Mouse (Mus musculus) telencephalon, adult 2 months (tissue): ENCODE results near the gene Tomm7.
"Not testable (repeated sequence)": the region's sequence is repeated elsewhere in the genome, so short reads cannot be mapped to it uniquely, and the experiment has no call there.

Experiments used
- DNase-seq: peaks from one replicate; pipeline ENCODE4 v3.0.0-alpha.2; 2011; ENCODE audit warnings: low read depth, low spot score

Tomm7 gene

DNA sequence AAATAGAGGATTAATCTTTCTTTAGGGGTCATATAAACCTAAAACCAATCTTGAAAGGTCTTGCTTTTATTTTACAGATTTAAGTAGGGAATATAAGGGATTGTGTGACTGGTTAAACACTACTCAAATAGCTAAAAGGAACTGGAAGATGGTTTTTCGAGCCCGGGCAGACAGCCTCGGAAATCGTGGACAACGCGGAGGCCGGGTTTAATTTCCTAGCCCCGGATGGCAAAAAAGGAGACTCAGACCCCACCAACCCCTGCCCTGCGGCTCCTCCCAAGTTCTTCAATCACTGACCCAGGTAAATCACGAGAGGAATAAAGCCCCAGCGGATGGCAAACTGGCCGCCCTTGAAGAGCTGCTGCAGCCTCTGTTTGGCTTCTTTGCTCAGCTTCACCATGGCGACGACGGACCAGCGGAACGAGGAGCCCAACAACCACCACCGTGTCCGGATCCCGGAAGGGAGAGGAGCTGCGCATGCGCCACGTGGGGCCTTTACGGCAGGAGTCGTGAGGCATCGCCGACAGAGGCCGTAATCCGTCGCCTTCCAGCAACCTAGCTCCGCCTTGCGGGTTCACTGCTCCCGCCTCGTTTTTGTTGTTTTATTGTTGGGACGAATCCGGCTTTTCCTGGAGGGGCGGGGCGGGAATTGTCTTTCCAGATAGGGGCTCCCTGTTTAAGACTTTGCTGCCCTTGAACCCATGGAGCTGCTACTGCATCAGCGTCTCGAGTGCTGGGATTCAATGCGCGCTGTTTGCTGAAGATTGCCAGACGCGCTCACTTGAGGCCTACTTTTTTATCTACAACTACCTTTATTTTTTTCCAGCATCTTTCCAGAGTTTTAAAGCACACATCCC, at the start of gene Tomm7:
TSS of gene Tomm7 (minus strand) at position 488 of the 857 bp plus-strand sequence.
- DNase-seq, result peak; percentile 95

DNA sequence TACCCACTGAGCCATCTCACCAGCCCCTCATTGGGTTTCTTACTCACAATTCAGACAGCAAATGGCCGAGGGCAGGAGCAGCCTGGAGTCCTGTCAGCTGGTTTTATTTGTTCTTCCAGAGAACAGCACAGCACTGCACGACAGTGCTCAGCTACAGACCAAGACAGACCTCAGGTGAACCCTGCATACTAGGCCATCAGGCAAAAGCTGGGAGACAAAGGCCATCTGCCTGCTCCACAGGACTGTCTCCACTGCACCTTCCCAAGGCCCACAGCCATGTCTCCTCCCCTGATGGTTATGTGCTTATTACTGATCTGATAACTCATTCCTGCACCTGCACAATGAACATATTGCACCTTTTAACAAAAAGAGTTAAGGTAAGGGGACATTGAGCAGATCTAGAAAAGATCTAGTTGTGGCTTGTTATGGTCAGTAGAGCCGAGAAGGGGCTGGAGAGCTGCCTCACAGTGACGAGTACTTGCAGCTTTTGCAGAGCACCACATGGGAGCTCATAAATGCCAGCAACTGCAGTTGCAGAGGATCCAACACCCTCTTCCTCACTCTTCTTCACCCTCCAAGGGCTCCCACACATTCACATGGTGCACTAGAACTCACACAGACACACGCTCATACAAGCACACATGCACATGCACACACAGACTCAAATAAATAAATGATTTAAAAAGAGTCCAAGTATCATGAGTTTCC, 49.3 kb upstream of the Tomm7 start:
- DNase-seq, result no peak

GRCm38 (mm10) chr5:23890734-23891133, 46.8 kb upstream of the Tomm7 start:
- DNase-seq, result peak; percentile 50

DNA sequence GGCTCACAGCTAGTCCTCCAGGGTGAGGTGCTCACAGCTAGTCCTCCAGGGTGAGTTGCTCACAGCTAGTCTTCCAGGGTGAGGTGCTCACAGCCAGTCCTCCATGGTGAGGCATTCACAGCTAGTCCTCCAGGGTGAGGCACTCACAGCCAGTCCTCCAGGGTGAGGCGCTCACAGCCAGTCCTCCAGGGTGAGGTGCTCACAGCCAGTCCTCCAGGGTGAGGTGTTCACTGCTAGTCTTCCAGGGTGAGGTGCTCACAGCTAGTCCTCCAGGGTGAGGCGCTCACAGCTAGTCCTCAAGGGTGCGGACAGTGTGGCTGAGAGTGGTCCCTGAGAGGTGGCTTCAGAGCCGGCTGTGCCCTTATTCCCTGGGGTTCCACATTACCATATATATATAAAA, 45.5 kb upstream of the Tomm7 start:
- DNase-seq, result no peak

GRCm38 (mm10) chr5:23887111-23887510, 43.1 kb upstream of the Tomm7 start:
- no peak for DNase-seq

GRCm38 (mm10) chr5:23874457-23874856, 30.5 kb upstream of the Tomm7 start:
- no peak for DNase-seq

GRCm38 (mm10) chr5:23872586-23872985, 28.6 kb upstream of the Tomm7 start:
- DNase-seq, result no peak

DNA sequence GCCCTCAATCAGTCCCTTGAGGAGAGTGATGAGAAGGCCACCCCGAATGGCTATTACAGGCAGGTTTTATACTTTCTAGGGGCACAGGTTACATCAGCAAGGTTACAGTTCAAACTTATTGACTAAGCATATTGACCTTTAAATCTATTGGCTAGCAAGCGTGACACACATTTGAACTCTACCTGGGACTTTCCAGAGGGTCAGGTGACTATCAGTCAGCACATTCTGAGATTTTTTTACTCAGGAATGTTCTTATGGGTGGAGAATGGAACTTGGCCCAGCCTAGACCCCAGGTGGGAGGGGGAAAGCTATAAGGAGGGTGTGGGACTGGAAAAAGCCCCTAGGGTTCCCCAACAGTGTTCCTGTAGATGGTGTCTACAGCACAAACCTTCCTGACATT, 27.4 kb upstream of the Tomm7 start:
- DNase-seq, result not testable (repeated sequence)

DNA sequence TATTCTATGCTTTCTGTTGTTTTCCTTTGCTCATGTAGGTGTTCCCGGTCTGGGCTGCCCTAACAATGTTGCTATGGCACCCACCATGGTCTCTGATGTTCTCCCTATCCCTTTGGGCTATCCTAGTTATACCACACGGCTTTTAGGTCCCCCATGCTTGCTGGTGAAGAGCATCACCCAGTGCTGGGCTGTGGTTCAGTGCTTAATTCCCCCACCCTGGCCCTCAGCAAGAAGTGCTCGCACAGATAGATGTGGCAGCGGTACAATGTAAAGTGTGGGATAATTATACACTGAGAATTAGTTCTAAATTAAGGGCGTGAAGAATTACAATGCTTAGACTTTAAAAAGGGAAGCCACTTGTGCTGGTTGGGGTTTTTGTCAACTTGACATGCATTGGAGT, 22.0 kb upstream of the Tomm7 start:
- DNase-seq, result no peak

- no peak for DNase-seq
Measured at GRCm38 (mm10) chr5:23864054-23864965, 20.3 kb upstream of the Tomm7 start.

DNA sequence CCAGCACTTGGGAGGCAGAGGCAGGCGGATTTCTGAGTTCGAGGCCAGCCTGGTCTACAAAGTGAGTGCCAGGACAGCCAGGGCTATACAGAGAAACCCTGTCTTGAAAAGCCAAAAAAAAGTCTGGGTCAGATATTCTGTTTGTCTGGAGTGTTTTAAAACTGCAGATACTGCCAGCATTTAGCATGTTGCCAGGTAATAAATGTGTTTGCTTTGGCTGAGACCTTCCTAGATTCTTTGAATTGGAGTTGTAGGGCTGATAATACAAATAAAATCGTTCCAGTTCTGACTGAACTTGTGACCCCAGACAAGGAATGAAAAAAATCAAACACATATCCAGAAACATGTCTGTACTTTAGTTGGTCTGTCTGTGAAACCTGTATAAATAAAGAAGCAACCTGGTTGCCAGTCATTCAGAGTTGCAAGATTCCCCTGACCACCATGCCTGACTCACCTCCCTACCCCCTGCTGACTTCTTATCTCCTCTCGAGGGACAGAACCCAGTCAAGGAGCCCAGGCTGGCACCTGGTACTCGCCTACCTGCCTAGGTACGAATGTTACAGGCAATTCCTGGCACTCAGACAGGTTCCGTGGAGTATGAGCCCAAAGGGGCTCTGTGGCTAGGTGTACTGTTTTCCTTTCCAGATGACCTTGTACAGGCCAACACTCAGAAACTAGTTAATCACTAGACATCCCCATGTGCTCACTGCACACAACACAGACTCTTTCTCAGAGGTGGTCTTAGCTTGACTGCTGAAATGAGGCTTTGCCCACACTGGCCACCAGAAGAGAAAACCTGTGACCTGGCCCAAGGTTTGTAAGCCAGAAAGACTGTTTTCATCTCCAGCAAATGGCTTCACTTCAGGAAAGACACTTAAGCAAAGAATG, 19.4 kb upstream of the Tomm7 start:
- no peak for DNase-seq

GRCm38 (mm10) chr5:23862291-23862690, 18.3 kb upstream of the Tomm7 start:
- no peak for DNase-seq

DNA sequence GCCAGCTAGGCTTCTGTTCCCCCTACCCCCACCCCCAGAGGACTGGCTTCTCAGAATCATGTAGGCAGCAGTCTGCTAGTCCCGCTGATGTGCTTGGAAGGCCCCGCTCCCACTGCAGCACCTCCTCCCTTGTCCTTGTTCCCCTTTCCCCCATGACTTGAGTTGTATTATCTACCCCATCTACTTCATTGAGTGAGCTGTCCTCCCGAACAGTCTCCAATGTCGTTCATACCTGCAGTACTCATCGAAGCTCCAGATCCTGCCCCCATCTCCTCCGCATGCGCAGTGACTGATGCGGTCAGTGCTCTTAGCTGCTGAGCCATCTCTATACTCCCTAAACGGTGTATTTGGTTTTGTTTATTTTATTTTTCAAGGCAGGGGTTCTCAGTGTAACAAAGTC, 17.8 kb upstream of the Tomm7 start:
- no peak for DNase-seq

DNA sequence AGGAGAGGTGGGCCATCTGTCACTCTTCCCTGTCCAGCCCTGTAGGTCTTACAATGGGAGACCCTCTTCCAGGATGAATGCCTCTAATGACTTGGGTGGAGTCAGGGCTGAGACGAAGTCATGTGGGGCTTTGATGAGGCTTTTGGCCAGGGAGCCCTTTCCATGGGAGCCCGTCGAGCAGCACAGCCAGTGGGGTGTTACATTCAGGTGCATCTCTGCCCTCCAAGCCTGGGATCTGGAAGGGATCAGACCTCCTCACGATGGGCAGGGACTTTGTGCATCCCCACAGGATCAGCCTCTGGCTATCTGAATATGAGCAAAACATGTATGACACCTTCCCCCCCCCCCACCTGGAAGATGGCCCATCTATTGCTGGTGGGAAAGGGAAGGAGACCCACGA, 15.9 kb upstream of the Tomm7 start:
- DNase-seq, result no peak

DNA sequence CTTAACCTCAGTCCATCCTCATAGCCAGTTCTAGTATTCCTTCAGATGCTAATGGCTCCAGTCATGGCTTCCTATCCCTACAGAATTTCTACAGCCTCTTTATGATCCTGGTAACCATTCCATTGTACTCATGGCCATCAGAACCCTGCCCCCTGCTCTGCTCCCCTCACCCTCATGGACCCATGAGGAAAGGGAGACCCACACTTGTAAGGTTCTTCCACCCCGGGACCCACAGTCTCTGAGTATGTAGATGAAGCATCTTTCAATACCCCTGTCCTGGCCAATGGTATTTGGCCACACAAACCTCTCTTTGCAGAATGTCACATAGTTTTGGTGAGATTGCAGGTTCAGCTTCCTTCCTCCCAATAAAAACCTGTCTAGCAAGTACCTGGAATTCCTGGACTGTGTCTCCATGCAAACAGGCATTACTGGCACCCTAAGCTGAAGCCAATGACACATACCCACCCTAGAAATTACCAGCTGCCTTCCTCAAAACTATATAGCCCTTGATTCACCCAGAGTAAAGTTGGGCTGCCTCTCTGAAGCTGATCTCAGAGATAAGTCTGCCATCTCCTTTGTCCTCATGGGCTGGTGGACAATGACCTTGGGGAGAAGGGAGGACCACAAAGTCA, 15.2 kb upstream of the Tomm7 start:
- no peak for DNase-seq

DNA sequence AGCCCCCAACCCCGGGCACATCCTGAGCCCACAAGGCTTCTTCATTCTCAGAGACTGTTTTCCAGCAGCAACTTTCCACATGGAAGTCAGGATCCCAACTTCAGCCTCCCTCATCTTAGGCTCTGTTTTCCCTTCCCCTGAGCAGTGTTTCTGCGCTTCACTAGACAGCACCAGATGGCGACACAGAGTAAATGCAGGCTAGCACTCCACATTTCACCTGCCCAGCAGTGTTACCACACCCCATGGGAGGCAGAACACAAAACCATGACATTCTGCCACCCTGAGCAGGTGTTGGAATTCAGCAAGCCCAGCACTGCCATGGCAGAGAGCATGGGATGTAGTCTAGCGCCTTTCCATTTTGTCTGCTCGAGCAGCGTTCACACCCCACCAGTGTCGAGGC, 14.7 kb upstream of the Tomm7 start:
- no peak for DNase-seq

- no peak for DNase-seq
Measured at GRCm38 (mm10) chr5:23858001-23858400, 14.0 kb upstream of the Tomm7 start.

- no peak for DNase-seq
Measured at GRCm38 (mm10) chr5:23857189-23857588, 13.2 kb upstream of the Tomm7 start.

GRCm38 (mm10) chr5:23856164-23856563, 12.2 kb upstream of the Tomm7 start:
- DNase-seq, result no peak

DNA sequence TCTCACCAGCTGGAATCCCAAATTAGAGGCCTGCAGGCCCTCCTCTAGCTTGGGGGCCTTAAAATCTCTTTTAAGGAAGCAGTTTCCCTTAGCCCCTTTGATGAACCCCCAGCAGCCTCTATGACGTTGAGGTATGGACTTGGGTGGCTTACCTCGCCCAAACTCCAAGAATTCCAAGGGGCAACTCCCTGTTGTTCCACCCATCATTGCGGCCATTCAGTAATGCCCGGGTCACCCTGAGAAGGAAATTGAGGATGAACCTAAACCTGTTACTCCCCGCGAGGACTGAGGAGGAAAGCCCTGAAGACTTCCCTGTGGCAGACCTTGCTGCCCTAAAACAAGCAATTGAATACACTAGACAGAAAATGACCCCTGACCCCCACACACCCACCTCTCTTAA, 11.5 kb upstream of the Tomm7 start:
- DNase-seq, result no peak
